Mouse (Mus musculus): ENCODE data around the gene Fbxw21.

The Fbxw21 gene

GRCm38 (mm10) chr9:109111101-109111500 lies 50.7 kb downstream of the Fbxw21 start:
- no peak for DNase-seq (ENCODE audit: low spot score)

GRCm38 (mm10) chr9:109110240-109110639 lies 51.6 kb downstream of the Fbxw21 start:
- no peak for DNase-seq (ENCODE audit: low spot score)

- DNase-seq (ENCODE audit: low spot score): no peak
Observed at GRCm38 (mm10) chr9:109107341-109107740, 54.5 kb downstream of the Fbxw21 start.

DNA sequence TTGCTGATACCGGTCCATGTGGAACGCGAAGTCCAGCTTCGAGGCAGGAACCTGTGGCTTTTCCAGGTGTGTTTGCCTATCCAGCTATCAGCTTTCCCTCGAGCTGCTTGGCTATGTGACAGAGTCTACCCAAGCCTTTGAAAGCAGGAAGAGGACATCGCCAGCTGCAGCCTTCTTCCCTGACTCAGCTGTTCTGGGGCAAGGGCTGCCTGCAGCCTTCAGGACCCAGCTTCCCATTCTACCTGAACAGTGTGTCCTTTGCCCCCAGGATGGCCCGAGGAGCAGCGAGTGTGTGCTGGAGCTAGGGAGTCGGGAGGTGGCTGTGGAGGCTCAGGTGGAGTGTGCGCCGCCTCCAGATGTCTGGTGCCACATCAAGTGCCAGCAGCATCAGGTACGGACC lies 56.2 kb downstream of the Fbxw21 start:
- no peak for DNase-seq (ENCODE audit: low spot score)

DNA sequence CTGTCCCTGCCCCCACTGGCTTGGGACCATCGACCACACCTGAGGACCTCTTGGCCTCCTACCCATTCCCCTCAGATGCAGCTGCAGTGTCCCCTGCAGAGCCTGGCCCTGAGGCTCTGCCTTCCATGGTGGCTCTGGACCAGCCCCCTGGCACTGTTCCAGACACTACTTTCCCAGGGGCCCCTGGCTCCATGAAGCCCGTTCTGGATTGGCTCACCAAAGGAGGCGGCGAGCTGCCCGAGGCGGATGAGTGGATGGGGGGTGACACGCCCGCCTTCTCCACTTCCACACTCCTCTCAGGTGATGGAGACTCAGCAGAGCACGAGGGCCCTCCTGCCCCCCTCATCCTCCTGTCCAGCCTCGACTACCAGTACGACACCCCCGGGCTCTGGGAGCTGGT lies 56.8 kb downstream of the Fbxw21 start:
- DNase-seq (ENCODE audit: low spot score): no peak

DNA sequence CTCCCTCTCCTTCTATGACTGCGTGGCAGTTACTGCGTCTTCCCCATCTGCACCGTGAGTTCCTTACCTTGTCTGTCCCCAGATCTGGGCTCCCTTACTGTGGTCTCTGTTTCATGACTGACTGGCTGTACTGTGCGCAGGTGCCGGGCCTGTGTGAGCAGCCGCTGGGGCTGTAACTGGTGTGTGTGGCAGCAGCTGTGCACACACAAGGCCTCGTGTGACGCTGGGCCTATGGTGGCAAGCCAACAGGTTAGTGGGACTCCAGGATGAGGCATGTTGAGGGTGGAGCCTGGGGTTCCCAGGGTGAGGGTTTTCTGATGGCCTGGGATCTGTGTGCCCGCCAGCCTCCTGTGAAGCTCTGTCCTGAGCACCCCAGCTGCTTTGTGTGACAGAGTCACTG lies 57.8 kb downstream of the Fbxw21 start:
- DNase-seq (ENCODE audit: low spot score): no peak

DNA sequence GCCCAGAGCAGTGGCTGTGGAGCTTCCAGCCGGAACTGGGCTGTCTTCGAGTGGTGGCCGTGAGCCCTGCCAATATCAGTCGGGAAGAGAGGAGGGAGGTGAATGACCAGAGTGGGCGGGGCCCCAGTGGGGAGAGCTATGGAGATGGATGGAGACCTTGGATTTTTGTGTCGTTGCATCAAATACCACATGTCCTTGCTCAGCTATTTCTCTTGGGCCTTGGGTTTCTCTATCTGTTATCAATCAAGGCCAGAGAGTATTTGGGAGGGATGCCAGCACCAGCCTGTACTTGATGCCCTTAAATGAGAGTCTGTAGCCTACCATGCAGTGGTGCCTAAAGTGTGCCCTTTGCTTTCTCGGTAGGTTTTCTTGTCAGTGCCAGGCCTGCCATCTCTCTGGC lies 58.6 kb downstream of the Fbxw21 start:
- DNase-seq (ENCODE audit: low spot score): no peak

- DNase-seq (ENCODE audit: low spot score): no peak
Observed at GRCm38 (mm10) chr9:109102541-109102940, 59.3 kb downstream of the Fbxw21 start.

- no peak for DNase-seq (ENCODE audit: low spot score)
Observed at GRCm38 (mm10) chr9:109101933-109102445, 59.9 kb downstream of the Fbxw21 start.

GRCm38 (mm10) chr9:109100307-109100928 lies 61.4 kb downstream of the Fbxw21 start:
- no peak for DNase-seq (ENCODE audit: low spot score)

- no peak for DNase-seq (ENCODE audit: low spot score)
Observed at GRCm38 (mm10) chr9:109098969-109099368, 62.9 kb downstream of the Fbxw21 start.

DNA sequence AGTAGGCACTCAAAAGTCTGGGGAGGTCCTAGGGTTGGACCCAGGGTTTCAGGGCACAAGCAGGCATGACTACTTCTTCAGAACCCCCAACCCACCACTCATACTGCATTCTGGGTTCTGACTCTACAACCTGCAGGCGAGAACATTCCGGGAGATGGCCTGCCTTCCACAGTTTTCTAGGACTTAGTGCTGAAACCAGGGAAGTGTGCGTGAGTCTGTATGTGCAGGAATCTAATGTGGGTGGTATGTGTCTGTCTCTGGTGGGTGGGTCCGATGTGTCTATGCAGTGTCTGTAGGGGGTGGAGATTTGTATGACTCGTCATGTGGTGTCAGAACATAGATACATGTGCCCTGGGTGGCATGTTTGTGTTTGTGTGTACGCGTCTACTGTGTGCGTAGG lies 63.5 kb downstream of the Fbxw21 start:
- DNase-seq (ENCODE audit: low spot score): no peak

- DNase-seq (ENCODE audit: low spot score): no peak
Observed at GRCm38 (mm10) chr9:109097831-109098230, 64.0 kb downstream of the Fbxw21 start.

DNA sequence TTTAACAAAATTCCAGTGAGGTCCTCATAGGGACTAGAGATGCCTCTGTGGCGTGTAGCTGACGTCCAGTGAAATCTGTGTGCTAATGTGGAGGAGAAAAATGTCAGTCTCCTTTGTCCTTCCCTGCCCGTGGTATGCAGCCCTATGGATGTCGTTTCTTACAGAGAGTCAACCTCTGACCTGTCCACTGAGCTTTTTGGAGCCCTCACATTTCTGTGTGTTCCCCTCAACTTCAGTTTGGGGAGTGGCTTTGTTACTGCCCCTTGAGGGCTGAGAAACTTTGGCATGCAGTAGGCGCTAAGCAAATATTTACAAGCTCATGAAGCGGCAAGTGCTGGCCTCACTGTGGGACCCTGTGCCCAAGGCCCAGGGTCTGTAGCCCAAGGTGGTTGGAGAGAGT lies 64.5 kb downstream of the Fbxw21 start:
- no peak for DNase-seq (ENCODE audit: low spot score)

- no peak for DNase-seq (ENCODE audit: low spot score)
Observed at GRCm38 (mm10) chr9:109096856-109097255, 65.0 kb downstream of the Fbxw21 start.

- no peak for DNase-seq (ENCODE audit: low spot score)
Observed at GRCm38 (mm10) chr9:109096251-109096661, 65.6 kb downstream of the Fbxw21 start.

- no peak for DNase-seq (ENCODE audit: low spot score)
Observed at GRCm38 (mm10) chr9:109095137-109095982, 66.5 kb downstream of the Fbxw21 start, which contains the start of gene Plxnb1. Plxnb1 (plus strand) TSS chr9:109095389.

GRCm38 (mm10) chr9:109094553-109095136 lies 67.2 kb downstream of the Fbxw21 start:
- no peak for DNase-seq (ENCODE audit: low spot score)

DNA sequence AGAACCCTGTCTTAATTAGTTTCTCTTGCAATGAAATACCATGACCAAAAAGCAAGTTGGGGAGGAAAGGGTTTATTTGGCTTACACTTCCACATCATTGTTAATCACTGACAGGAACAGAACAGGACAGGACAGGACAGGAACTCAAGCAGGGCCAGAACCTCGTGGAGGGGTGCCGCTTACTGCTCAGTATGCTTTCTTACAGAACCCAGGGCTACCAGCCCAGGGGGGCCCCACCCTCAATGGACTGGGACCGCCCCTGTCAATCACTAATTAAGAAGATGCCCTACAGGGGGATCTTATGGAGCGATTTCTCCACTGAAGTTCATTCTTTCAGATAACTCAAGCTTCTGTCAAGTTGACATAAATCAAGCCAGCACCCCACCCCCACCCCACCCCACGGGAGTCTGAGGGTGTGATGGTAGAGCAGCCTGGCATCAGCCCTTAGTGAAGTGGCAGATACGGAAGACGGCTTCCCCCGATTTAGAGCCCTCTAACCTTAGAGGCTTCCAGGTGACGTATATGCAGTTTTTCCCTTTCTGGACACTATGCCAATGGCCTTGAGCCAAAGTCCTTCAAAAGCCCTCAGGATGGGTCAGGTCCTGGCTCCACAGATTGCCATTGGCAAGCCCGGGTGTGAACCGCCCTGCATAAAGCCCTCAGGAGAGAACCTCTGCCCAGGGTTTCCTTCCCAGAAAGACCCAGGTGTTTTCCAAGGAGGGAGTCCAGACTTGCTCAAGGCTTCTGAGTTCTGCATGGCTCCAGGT lies 67.9 kb downstream of the Fbxw21 start:
- no peak for DNase-seq (ENCODE audit: low spot score)

- DNase-seq (ENCODE audit: low spot score): no peak
Observed at GRCm38 (mm10) chr9:109092799-109093198, 69.0 kb downstream of the Fbxw21 start.

- DNase-seq (ENCODE audit: low spot score): no peak
Observed at GRCm38 (mm10) chr9:109091802-109092201, 70.0 kb downstream of the Fbxw21 start.

GRCm38 (mm10) chr9:109090446-109090845 lies 71.4 kb downstream of the Fbxw21 start:
- DNase-seq (ENCODE audit: low spot score): no peak

Data from urinary bladder, postnatal 10 days (tissue).